Mouse (Mus musculus): ENCODE results near the gene Kdm1b.

DNA sequence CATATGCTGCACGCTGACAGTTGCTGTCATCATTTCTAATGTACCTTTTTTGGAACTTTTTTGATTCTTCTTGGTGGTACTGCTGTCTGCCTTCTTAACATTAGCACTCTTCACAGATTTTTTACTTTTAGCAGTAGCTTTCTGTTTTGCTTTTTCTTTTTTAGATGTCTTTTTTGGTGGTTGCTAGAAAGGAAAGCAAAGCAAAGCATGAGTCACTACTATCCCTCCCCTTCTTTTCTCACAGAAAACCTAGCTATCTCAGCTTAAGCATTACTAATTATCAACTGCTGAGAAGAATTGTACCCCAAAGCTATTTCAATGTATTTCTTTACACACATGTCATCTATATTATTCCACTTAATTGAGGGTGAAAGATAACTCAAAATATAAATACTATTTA lies 45.1 kb downstream of the Kdm1b start:
- TF ChIP-seq CTCF (IDR thresholded peaks at IDR 0.05; ENCODE audit: borderline replicate concordance, extremely low read depth, insufficient read depth, insufficient read length) (no peak), POLR2A (IDR thresholded peaks at IDR 0.05; ENCODE audit: borderline replicate concordance, extremely low read depth, insufficient read depth, insufficient read length, poor library complexity, severe bottlenecking) (no peak)
